Mouse (Mus musculus) lung, postnatal 0 days (tissue): ENCODE data around the gene Stard10. TPM values are rescaled to one million over a fixed set of nuclear protein-coding genes. Genes with fewer than 3 reads are reported as not detected.

Source experiments
- ATAC-seq: fragments of 200-750 bp; cut with Nextera tagmentation; 2 replicates; pipeline ENCODE4 v1.8.0; 2017; ENCODE audit warnings: moderate library complexity
- DNase-seq: peaks from one replicate; pipeline ENCODE4 v3.0.0-alpha.2; 2016; ENCODE audit warnings: low spot score
- H3K27ac ChIP-seq: fragments of 300-500 bp; sonication (generic); 2 replicates; pipeline ENCODE4 v1.5.1; 2014; ENCODE audit warnings: antibody characterized with exemption, mild to moderate bottlenecking, low read length, mixed read lengths
- H3K27me3 ChIP-seq: fragments of 300-500 bp; sonication (generic); replicated peaks from 2 replicates; pipeline ENCODE4 v1.6.1; 2014; ENCODE audit warnings: low read length, mixed read lengths; ENCODE audit not compliant: insufficient read depth
- H3K36me3 ChIP-seq: fragments of 300-500 bp; sonication (generic); 2 replicates; pipeline ENCODE4 v1.6.1; 2014; ENCODE audit warnings: low read length, mixed read lengths; ENCODE audit not compliant: insufficient read depth
- H3K4me1 ChIP-seq: fragments of 300-500 bp; sonication (generic); 2 replicates; pipeline ENCODE4 v1.6.1; 2014; ENCODE audit warnings: antibody characterized with exemption, low read depth, low read length, mixed read lengths; ENCODE audit not compliant: insufficient read depth
- H3K4me2 ChIP-seq: fragments of 300-500 bp; sonication (generic); replicated peaks from 2 replicates; pipeline ENCODE4 v1.6.1; 2014; ENCODE audit warnings: low read depth, mild to moderate bottlenecking, low read length, moderate library complexity, mixed read lengths
- H3K4me3 ChIP-seq: fragments of 300-500 bp; sonication (generic); 2 replicates; pipeline ENCODE4 v1.5.1; 2014; ENCODE audit warnings: low read depth, low read length
- H3K9ac ChIP-seq: fragments of 300-500 bp; sonication (generic); replicated peaks from 2 replicates; pipeline ENCODE4 v1.6.1; 2014; ENCODE audit warnings: low read depth, mild to moderate bottlenecking
- H3K9me3 ChIP-seq: fragments of 300-500 bp; sonication (generic); 2 replicates; pipeline ENCODE4 v1.6.1; 2016; ENCODE audit warnings: low read length, mixed read lengths
- CTCF ChIP-seq: IDR thresholded peaks from 2 replicates; pipeline ENCODE4 v1.5.1; 2016; ENCODE audit warnings: antibody characterized with exemption, mild to moderate bottlenecking
- EP300 ChIP-seq: IDR thresholded peaks from 2 replicates; pipeline ENCODE4 v1.6.1; 2016; ENCODE audit warnings: antibody characterized with exemption, mild to moderate bottlenecking, control low read depth
- WGBS: fragments of 180-500 bp; shearing (Covaris S2); extraction: QIAGEN DNeasy Blood & Tissue Kit; methylation state at CpG from one replicate; pipeline ENCODE4 v1.1.7; 2014; 5-methylcytosine and 5-hydroxymethylcytosine counted together
- polyA plus RNA-seq: library from polyadenylated mRNA; unstranded; fragments of >200 nt; fragmentation: Nextera tagmentation; extraction: Ambion mirVana; gene quantifications from 2 replicates; pipeline ENCODE4 v1.2.1, GENCODE M21; 2015

Stard10 gene
- polyA plus RNA-seq, 1 experiment from 2014 or later: 46.3 TPM

GRCm38 (mm10) chr7:101310327-101311028 lies 6.4 kb upstream of the Stard10 start:
- H3K4me3 ChIP-seq: peak overlapping the region; percentile 54
- WGBS: under 1% methylated on average over 43 of the region's 43 CpGs
- no peaks in the 10 kb centered on the region for H3K4me1 ChIP-seq
- H3K9ac ChIP-seq: peak overlapping the region; percentile 55
- TF ChIP-seq CTCF (peak; percentile 96), EP300 (peak; percentile 42; the same call in 1 of the 2 replicates)
- DNase-seq: peak; percentile 99
- H3K27ac ChIP-seq: peak overlapping the region; percentile 98
- H3K27me3 ChIP-seq: no peaks in the 10 kb centered on the region
- H3K9me3 ChIP-seq: no peaks in the 10 kb centered on the region
- peak; percentile 97 for ATAC-seq
- peak overlapping the region; percentile 64 for H3K4me2 ChIP-seq
- H3K36me3 ChIP-seq: no peaks in the 10 kb centered on the region

GRCm38 (mm10) chr7:101311061-101311460 lies 5.8 kb upstream of the Stard10 start:
- H3K36me3 ChIP-seq: no peaks in the 10 kb centered on the region

GRCm38 (mm10) chr7:101313033-101313432 lies 3.9 kb upstream of the Stard10 start:
- 63% methylated on average over 3 of the region's 3 CpGs for WGBS
- no peaks in the 10 kb centered on the region for H3K36me3 ChIP-seq
- no peaks in the 10 kb centered on the region for H3K9me3 ChIP-seq
- TF ChIP-seq CTCF (no peak), EP300 (no peak)
- H3K4me2 ChIP-seq: no peak overlapping the region
- no peak for ATAC-seq
- DNase-seq: no peak
- no peaks in the 10 kb centered on the region for H3K4me1 ChIP-seq
- no peak overlapping the region for H3K9ac ChIP-seq
- H3K27ac ChIP-seq: no peak overlapping the region
- no peaks in the 10 kb centered on the region for H3K27me3 ChIP-seq
- H3K4me3 ChIP-seq: no peak overlapping the region

More at GRCm38 (mm10) chr7:101311061-101311460, 5.8 kb upstream of the Stard10 start:
- 0 out of 2 replicates have a peak overlapping the region, but pooled peaks have one; percentile 98 for H3K27ac ChIP-seq
- no peak overlapping the region for H3K9ac ChIP-seq
- H3K27me3 ChIP-seq: no peaks in the 10 kb centered on the region
- peak overlapping the region; percentile 64 for H3K4me2 ChIP-seq
- 38% methylated on average over 2 of the region's 2 CpGs for WGBS
- ATAC-seq (no peak), DNase-seq (peak; percentile 9)
- TF ChIP-seq EP300 (no peak; the same call in 1 of the 2 replicates), CTCF (no peak)
- H3K4me1 ChIP-seq: no peaks in the 10 kb centered on the region
- no peaks in the 10 kb centered on the region for H3K9me3 ChIP-seq
- peak overlapping the region; percentile 54 for H3K4me3 ChIP-seq

GRCm38 (mm10) chr7:101314396-101314795 lies 2.5 kb upstream of the Stard10 start:
- Histone ChIP-seq H3K36me3 (no peaks in the 10 kb centered on the region), H3K9me3 (no peaks in the 10 kb centered on the region), H3K27ac (no peak overlapping the region), H3K4me3 (no peak overlapping the region), H3K4me1 (no peaks in the 10 kb centered on the region), H3K27me3 (no peaks in the 10 kb centered on the region), H3K9ac (no peak overlapping the region), H3K4me2 (no peak overlapping the region)
- WGBS: 48% methylated on average over 5 of the region's 5 CpGs
- DNase-seq (no peak), ATAC-seq (no peak)
- TF ChIP-seq EP300 (no peak), CTCF (no peak)

- no peak overlapping the region for H3K9ac ChIP-seq
- H3K27me3 ChIP-seq: no peaks in the 10 kb centered on the region
- no peak for DNase-seq
- peaks cover 7% of the 10 kb centered on the region for H3K4me1 ChIP-seq
- no peaks in the 10 kb centered on the region for H3K36me3 ChIP-seq
- no peak overlapping the region for H3K4me3 ChIP-seq
- H3K4me2 ChIP-seq: no peak overlapping the region
- ATAC-seq: no peak
- TF ChIP-seq CTCF: no peak
- no peak for TF ChIP-seq EP300
- no peaks in the 10 kb centered on the region for H3K9me3 ChIP-seq
- H3K27ac ChIP-seq: no peak overlapping the region
Observed at GRCm38 (mm10) chr7:101315699-101316098, 1.2 kb upstream of the Stard10 start.

- Histone ChIP-seq H3K27ac (0 out of 2 replicates have a peak overlapping the region, but pooled peaks have one; percentile 14), H3K36me3 (no peaks in the 10 kb centered on the region), H3K27me3 (no peaks in the 10 kb centered on the region), H3K4me3 (no peak overlapping the region), H3K4me2 (no peak overlapping the region), H3K9me3 (no peaks in the 10 kb centered on the region), H3K9ac (no peak overlapping the region), H3K4me1 (peaks cover 7% of the 10 kb centered on the region)
- WGBS: 27% methylated on average over 6 of the region's 6 CpGs
- peak; percentile 64 for DNase-seq
- peak; percentile 75 for ATAC-seq
- TF ChIP-seq CTCF (no peak), EP300 (no peak)
Observed at GRCm38 (mm10) chr7:101316591-101317001, 290 bp upstream of the Stard10 start.
